Mouse (Mus musculus) forebrain, embryonic 11.5 days (tissue): ENCODE measurements around the gene Vps54. TPM values are rescaled to one million over a fixed set of nuclear protein-coding genes. Genes with fewer than 3 reads are reported as not detected.

Experiments
- ATAC-seq: fragments of 200-750 bp; cut with Nextera tagmentation; replicated peaks from 2 replicates; pipeline ENCODE4 v1.8.0; 2017; ENCODE audit warnings: moderate TSS enrichment; ENCODE audit not compliant: low FRiP score
- DNase-seq: peaks from one replicate; pipeline ENCODE4 v3.0.0-alpha.2; 2017; ENCODE audit warnings: low spot score
- H3K27ac ChIP-seq: fragments of 300-500 bp; sonication (generic); 2 replicates; pipeline ENCODE4 v1.5.1; 2014; ENCODE audit warnings: low read depth, low read length
- H3K27me3 ChIP-seq: fragments of 300-500 bp; sonication (generic); 2 replicates; pipeline ENCODE4 v1.6.1; 2014; ENCODE audit warnings: mild to moderate bottlenecking, low read length, mixed read lengths; ENCODE audit not compliant: control insufficient read depth, insufficient read depth
- H3K36me3 ChIP-seq: fragments of 300-500 bp; sonication (generic); 2 replicates; pipeline ENCODE4 v1.6.1; 2014; ENCODE audit warnings: mild to moderate bottlenecking, low read length, moderate library complexity, mixed read lengths; ENCODE audit not compliant: control insufficient read depth, insufficient read depth
- H3K4me1 ChIP-seq: fragments of 300-500 bp; sonication (generic); replicated peaks from 2 replicates; pipeline ENCODE4 v1.6.1; 2014; ENCODE audit warnings: low read length, mixed read lengths; ENCODE audit not compliant: control insufficient read depth, insufficient read depth
- H3K4me2 ChIP-seq: fragments of 300-500 bp; sonication (generic); 2 replicates; pipeline ENCODE4 v1.6.1; 2014; ENCODE audit warnings: low read depth, mild to moderate bottlenecking, low read length, moderate library complexity, mixed read lengths; ENCODE audit not compliant: severe bottlenecking
- H3K4me3 ChIP-seq: fragments of 300-500 bp; sonication (generic); 2 replicates; pipeline ENCODE4 v1.5.1; 2014; ENCODE audit warnings: low read depth, low read length
- H3K9ac ChIP-seq: fragments of 300-500 bp; sonication (generic); 2 replicates; pipeline ENCODE4 v1.6.1; 2014; ENCODE audit warnings: low read length
- H3K9me3 ChIP-seq: fragments of 300-500 bp; sonication (generic); 2 replicates; pipeline ENCODE4 v1.6.1; 2016; ENCODE audit warnings: low read length, mixed read lengths; ENCODE audit not compliant: control insufficient read depth
- WGBS: fragments of 180-500 bp; shearing (Covaris S2); extraction: QIAGEN DNeasy Blood & Tissue Kit; methylation state at CpG from one replicate; pipeline ENCODE4 v1.1.7; 2014; 5-methylcytosine and 5-hydroxymethylcytosine counted together
- polyA plus RNA-seq: library from polyadenylated mRNA; unstranded; fragments of >200 nt; fragmentation: Nextera tagmentation; extraction: Ambion mirVana; gene quantifications from 2 replicates; pipeline ENCODE4 v1.2.1, GENCODE M21; 2014

The Vps54 gene
- polyA plus RNA-seq, 1 experiment from 2014 or later = 17.3 TPM

DNA sequence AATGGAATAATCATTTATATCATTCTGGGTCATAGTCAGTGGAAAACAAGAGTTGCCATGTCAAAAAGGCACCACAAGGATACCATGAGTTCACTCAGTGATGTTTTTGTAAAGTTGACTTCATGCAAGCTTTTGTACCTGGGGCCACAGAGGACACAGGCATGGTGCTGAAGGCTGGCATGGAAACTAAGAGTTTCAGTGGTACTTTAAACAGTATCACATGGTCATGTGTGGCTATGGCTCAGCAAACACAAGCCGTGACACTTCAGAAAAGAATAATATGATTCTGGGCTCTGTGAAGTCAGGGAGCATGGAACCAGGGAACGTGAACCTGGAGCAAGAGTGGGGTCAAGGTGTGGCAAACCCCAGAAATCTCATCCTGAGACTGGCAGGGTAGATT lies 17.7 kb upstream of the Vps54 start:
- no peaks in the 10 kb centered on the region for H3K36me3 ChIP-seq
- no peaks in the 10 kb centered on the region for H3K27me3 ChIP-seq
- WGBS = 92% methylated on average over 2 of the region's 2 CpGs
- no peak overlapping the region for H3K27ac ChIP-seq
- H3K4me1 ChIP-seq = no peaks in the 10 kb centered on the region
- no peak overlapping the region for H3K4me2 ChIP-seq
- ATAC-seq (no peak), DNase-seq (no peak)
- H3K9ac ChIP-seq = no peak overlapping the region
- H3K9me3 ChIP-seq = no peaks in the 10 kb centered on the region
- H3K4me3 ChIP-seq = no peak overlapping the region

GRCm38 (mm10) chr11:21222606-21223207 lies 16.4 kb upstream of the Vps54 start:
- Histone ChIP-seq H3K4me2 (no peak overlapping the region), H3K9me3 (no peaks in the 10 kb centered on the region), H3K4me1 (no peaks in the 10 kb centered on the region), H3K4me3 (no peak overlapping the region), H3K9ac (no peak overlapping the region), H3K27me3 (no peaks in the 10 kb centered on the region), H3K36me3 (no peaks in the 10 kb centered on the region), H3K27ac (no peak overlapping the region)
- no peak for ATAC-seq
- WGBS = 89% methylated on average over 4 of the region's 4 CpGs
- DNase-seq = no peak

GRCm38 (mm10) chr11:21223539-21223938 lies 15.5 kb upstream of the Vps54 start:
- ATAC-seq (no peak), DNase-seq (no peak)
- H3K4me3 ChIP-seq = no peak overlapping the region
- H3K9ac ChIP-seq = no peak overlapping the region
- H3K27me3 ChIP-seq = no peaks in the 10 kb centered on the region
- no peak overlapping the region for H3K4me2 ChIP-seq
- H3K27ac ChIP-seq = no peak overlapping the region
- H3K9me3 ChIP-seq = no peaks in the 10 kb centered on the region
- H3K4me1 ChIP-seq = no peaks in the 10 kb centered on the region
- 88% methylated on average over 3 of the region's 3 CpGs for WGBS
- H3K36me3 ChIP-seq = no peaks in the 10 kb centered on the region

GRCm38 (mm10) chr11:21224041-21224440 lies 15.0 kb upstream of the Vps54 start:
- DNase-seq (no peak), ATAC-seq (no peak)
- Histone ChIP-seq H3K4me3 (no peak overlapping the region), H3K4me2 (no peak overlapping the region), H3K9me3 (no peaks in the 10 kb centered on the region), H3K36me3 (no peaks in the 10 kb centered on the region), H3K9ac (no peak overlapping the region), H3K4me1 (no peaks in the 10 kb centered on the region), H3K27me3 (no peaks in the 10 kb centered on the region), H3K27ac (no peak overlapping the region)
- WGBS = 85% methylated on average over 6 of the region's 6 CpGs

- no peak for DNase-seq
- Histone ChIP-seq H3K4me1 (no peaks in the 10 kb centered on the region), H3K9me3 (no peaks in the 10 kb centered on the region), H3K36me3 (no peaks in the 10 kb centered on the region), H3K4me2 (no peak overlapping the region), H3K27ac (no peak overlapping the region), H3K27me3 (no peaks in the 10 kb centered on the region), H3K9ac (no peak overlapping the region), H3K4me3 (no peak overlapping the region)
- no peak for ATAC-seq
Measured at GRCm38 (mm10) chr11:21224446-21224845, 14.6 kb upstream of the Vps54 start.

GRCm38 (mm10) chr11:21224983-21225382 lies 14.1 kb upstream of the Vps54 start:
- Histone ChIP-seq H3K27me3 (no peaks in the 10 kb centered on the region), H3K4me2 (no peak overlapping the region), H3K4me3 (no peak overlapping the region), H3K9ac (no peak overlapping the region), H3K36me3 (no peaks in the 10 kb centered on the region), H3K27ac (no peak overlapping the region), H3K9me3 (no peaks in the 10 kb centered on the region), H3K4me1 (no peaks in the 10 kb centered on the region)
- no peak for ATAC-seq
- DNase-seq = no peak

DNA sequence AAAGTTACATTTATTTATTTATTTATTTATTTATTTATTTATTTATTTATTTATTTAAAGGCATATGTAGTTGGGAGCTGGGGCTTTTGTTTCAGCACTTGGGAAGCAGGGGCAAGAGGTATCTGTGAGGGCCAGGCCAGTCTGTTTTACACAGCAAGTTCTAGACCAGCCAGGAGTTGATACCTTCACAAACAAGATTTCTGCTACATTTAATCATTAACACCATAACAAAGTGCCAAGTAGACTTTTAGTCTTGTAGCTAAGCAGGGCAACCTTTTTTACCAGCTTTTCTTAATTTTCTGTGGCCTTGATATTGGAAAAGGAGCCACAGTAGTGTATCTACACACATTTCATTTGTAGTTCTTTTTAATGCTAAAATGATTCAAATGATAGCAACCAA lies 3.7 kb upstream of the Vps54 start:
- Histone ChIP-seq H3K27me3 (no peaks in the 10 kb centered on the region), H3K4me1 (no peaks in the 10 kb centered on the region), H3K9ac (no peak overlapping the region), H3K36me3 (no peaks in the 10 kb centered on the region), H3K4me3 (no peak overlapping the region), H3K4me2 (no peak overlapping the region), H3K27ac (no peak overlapping the region), H3K9me3 (no peaks in the 10 kb centered on the region)
- DNase-seq (no peak), ATAC-seq (no peak)

- Histone ChIP-seq H3K27me3 (no peaks in the 10 kb centered on the region), H3K4me1 (no peaks in the 10 kb centered on the region), H3K4me2 (no peak overlapping the region), H3K9me3 (no peaks in the 10 kb centered on the region), H3K9ac (no peak overlapping the region), H3K36me3 (no peaks in the 10 kb centered on the region), H3K27ac (no peak overlapping the region), H3K4me3 (no peak overlapping the region)
- ATAC-seq = no peak
- DNase-seq = no peak
- 67% methylated on average over 2 of the region's 2 CpGs for WGBS
Measured at GRCm38 (mm10) chr11:21235821-21236220, 3.3 kb upstream of the Vps54 start.

DNA sequence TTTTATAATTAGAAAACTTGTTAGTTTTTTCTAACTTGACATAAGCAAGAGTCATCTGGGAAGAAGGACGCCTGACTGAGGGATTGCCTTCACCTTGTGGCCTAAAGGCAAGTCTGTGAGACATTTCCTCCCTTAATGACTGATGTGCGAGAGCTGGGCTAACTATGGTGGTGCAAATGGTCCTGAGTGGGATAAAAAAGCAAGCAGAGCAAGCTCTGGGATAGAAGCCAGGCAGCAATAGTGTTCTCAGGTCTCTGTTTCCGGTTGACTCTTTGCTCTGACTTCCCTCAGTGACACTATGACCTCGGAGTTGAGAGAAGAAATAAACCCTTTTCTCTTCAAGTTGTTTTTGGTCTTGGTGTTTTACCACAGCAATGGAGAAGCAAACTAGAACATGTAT lies 2.1 kb upstream of the Vps54 start:
- no peak overlapping the region for H3K9ac ChIP-seq
- no peaks in the 10 kb centered on the region for H3K36me3 ChIP-seq
- no peak overlapping the region for H3K4me3 ChIP-seq
- H3K4me2 ChIP-seq = no peak overlapping the region
- no peaks in the 10 kb centered on the region for H3K27me3 ChIP-seq
- H3K27ac ChIP-seq = no peak overlapping the region
- H3K9me3 ChIP-seq = no peaks in the 10 kb centered on the region
- DNase-seq = no peak
- no peaks in the 10 kb centered on the region for H3K4me1 ChIP-seq
- WGBS = 87% methylated on average over 4 of the region's 4 CpGs
- no peak for ATAC-seq
